Mouse (Mus musculus) MEL (cell line): Measurements from ENCODE around the gene Fam129a.

Experiments used
- BHLHE40 ChIP-seq: IDR thresholded peaks from 2 replicates; pipeline ENCODE4 v1.6.1; 2012; ENCODE audit warnings: low read depth, mild to moderate bottlenecking, inconsistent platforms, low read length, improper control_type of control experiment, borderline replicate concordance
- CTCF ChIP-seq, 3 experiments: IDR thresholded peaks in 2 of 3; conservative IDR thresholded peaks in 1 of 3; 2 replicates each; pipeline ENCODE4 v1.5.1; 2011 to 2012; ENCODE audit warnings: low read length in 3 of 3, low read depth in 2 of 3, mild to moderate bottlenecking in 2 of 3, improper control_type of control experiment in 1 of 3, inconsistent platforms in 1 of 3, mixed read lengths in 1 of 3, moderate library complexity in 1 of 3; ENCODE audit not compliant: control insufficient read depth in 1 of 3, insufficient read depth in 1 of 3, poor library complexity in 1 of 3, severe bottlenecking in 1 of 3
- E2F4 ChIP-seq: IDR thresholded peaks from 2 replicates; pipeline ENCODE4 v1.6.1; 2011; ENCODE audit warnings: low read depth, low read length, improper control_type of control experiment, borderline replicate concordance
- ETS1 ChIP-seq: IDR thresholded peaks from 2 replicates; pipeline ENCODE4 v1.6.1; 2012; ENCODE audit warnings: low read depth, mild to moderate bottlenecking, inconsistent platforms, low read length, improper control_type of control experiment, moderate library complexity
- GATA1 ChIP-seq: IDR thresholded peaks from 2 replicates; pipeline ENCODE4 v1.6.1; 2011; ENCODE audit warnings: low read depth, low read length, improper control_type of control experiment
- HCFC1 ChIP-seq: IDR thresholded peaks from 2 replicates; pipeline ENCODE4 v1.6.1; 2012; ENCODE audit warnings: low read depth, mild to moderate bottlenecking, inconsistent platforms, low read length, improper control_type of control experiment, moderate library complexity
- MAFK ChIP-seq: IDR thresholded peaks from 2 replicates; pipeline ENCODE4 v1.6.1; 2011; ENCODE audit warnings: low read depth, mild to moderate bottlenecking, low read length, improper control_type of control experiment, borderline replicate concordance
- MAX ChIP-seq: IDR thresholded peaks from 2 replicates; pipeline ENCODE4 v1.6.1; 2011; ENCODE audit warnings: low read length, improper control_type of control experiment
- POLR2A ChIP-seq, 2 experiments: IDR thresholded peaks; 2 replicates each; pipeline ENCODE4 v1.6.1; 2011 to 2012; ENCODE audit warnings: low read length in 2 of 2, mild to moderate bottlenecking in 2 of 2, control low read depth in 1 of 2, improper control_type of control experiment in 1 of 2, low read depth in 1 of 2, moderate library complexity in 1 of 2; ENCODE audit not compliant: control insufficient read depth in 1 of 2, insufficient read depth in 1 of 2, poor library complexity in 1 of 2
- POLR2AphosphoS2 ChIP-seq: IDR thresholded peaks from 2 replicates; pipeline ENCODE4 v1.6.1; 2011; ENCODE audit warnings: low read length, improper control_type of control experiment
- POLR2AphosphoS5 ChIP-seq: IDR thresholded peaks from 2 replicates; pipeline ENCODE4 v1.6.1; 2012; ENCODE audit warnings: low read depth, borderline replicate concordance, mild to moderate bottlenecking, inconsistent platforms, low read length, moderate library complexity, mixed read lengths
- TBP ChIP-seq: IDR thresholded peaks from 2 replicates; pipeline ENCODE4 v1.8.0; 2011; ENCODE audit warnings: low read depth, low read length, improper control_type of control experiment
- USF1 ChIP-seq: IDR thresholded peaks from 2 replicates; pipeline ENCODE4 v1.6.1; 2014; ENCODE audit warnings: low read depth, mild to moderate bottlenecking, inconsistent platforms, low read length, improper control_type of control experiment, moderate library complexity
- ZMIZ1 ChIP-seq: IDR thresholded peaks from 2 replicates; pipeline ENCODE4 v1.6.1; 2012; ENCODE audit warnings: low read depth, mild to moderate bottlenecking, inconsistent platforms, low read length, improper control_type of control experiment, moderate library complexity

- TF ChIP-seq GATA1 (no peak), ZMIZ1 (no peak), POLR2A (IDR thresholded peaks at IDR 0.05; ENCODE audit: control insufficient read depth in 1 of 2, insufficient read depth in 1 of 2, low read depth in 1 of 2, low read length in 2 of 2, poor library complexity in 1 of 2) (no peak), TBP (no peak), BHLHE40 (no peak), E2F4 (no peak), CTCF (IDR thresholded peaks at IDR 0.05 in 2 of 3, conservative IDR thresholded peaks at IDR 0.05 in 1 of 3; ENCODE audit: control insufficient read depth in 1 of 3, insufficient read depth in 1 of 3, low read depth in 2 of 3, low read length in 3 of 3, poor library complexity in 1 of 3, severe bottlenecking in 1 of 3) (no peak), HCFC1 (no peak), POLR2AphosphoS2 (no peak), POLR2AphosphoS5 (no peak), ETS1 (no peak), MAFK (no peak), MAX (no peak), USF1 (no peak)
Observed at GRCm38 (mm10) chr1:151627141-151627540, 56.2 kb downstream of the Fam129a start.
